Mouse (Mus musculus) activated CD4-positive, CD25-positive, alpha-beta regulatory T cell, adult 4 months (primary cell): ENCODE data around the gene Nos1ap. TPM values are rescaled to one million over a fixed set of nuclear protein-coding genes. Genes with fewer than 3 reads are reported as not detected.

Experiments
- ATAC-seq: one replicate; pipeline ENCODE4 v1.8.0; 2017
- polyA plus RNA-seq, 2 experiments: library from polyadenylated mRNA; unstranded; fragments of 100-300 nt; shearing (Covaris generic); gene quantifications; one replicate each; pipeline ENCODE4 v1.2.1; 2017

The Nos1ap gene
- polyA plus RNA-seq = not detected

DNA sequence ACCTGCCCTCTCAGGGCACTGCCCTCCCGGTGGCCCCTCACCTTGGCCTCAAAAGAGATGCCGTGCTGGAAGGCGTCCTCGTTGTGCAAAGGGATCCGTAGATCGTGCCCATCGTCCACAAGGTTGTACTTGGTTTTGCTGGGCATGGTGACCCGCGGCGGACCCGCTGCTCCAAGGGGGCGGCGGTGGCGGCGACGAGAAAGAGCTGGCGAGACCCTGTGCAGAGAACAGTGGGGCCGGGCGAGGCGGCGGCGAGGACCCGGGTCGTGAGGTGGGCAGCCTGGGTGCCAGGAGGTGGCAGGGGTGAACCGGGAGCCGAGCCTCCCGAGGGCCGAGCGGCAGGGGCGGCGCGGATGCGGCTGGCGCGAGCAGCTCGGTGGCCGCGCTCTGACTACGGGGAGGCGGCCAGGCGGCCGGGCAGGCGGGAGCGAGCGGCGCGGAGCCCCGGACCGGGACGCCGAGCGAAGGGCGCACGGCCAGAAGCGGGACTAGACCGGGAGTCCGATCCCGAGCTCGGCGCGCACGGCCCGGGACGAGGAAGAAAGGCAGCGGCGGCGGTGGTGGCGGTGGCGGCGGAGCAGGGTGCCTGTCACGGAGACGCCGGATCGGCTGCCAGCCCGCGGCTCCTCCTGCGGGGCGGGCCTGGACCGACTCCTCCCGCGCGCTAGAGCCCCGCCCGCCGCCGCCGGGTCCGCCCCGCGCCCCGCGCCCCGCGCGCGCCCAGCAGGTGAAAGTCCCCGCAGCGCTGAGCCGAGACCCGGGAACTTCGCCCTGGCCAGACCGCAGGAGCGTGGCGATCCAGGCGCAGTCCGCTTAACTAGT lies at the start of gene Nos1ap:
Nos1ap (minus strand) TSS at position 643 of the 822 bp plus-strand sequence.
- ATAC-seq = no peak

DNA sequence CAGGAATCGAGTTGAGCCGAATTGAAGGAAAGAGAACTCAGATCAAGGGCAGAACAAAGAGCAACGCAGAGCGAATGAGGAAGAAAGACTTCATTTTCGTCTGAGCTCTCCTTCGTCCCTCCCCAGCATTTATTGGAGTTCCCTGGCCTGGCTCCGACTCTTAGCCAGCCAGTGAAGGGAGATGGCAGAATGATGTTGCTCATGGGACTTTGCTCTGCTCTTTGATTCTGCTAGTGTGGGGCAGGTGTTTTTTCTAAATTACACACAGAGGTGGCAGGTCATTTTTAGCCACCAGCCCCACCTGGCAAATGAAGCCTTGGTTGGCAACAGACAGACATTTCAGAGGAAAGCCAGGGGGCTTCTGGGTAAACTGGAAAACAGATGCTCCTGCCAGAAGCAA lies 49.3 kb upstream of the Nos1ap start:
- ATAC-seq = no peak

DNA sequence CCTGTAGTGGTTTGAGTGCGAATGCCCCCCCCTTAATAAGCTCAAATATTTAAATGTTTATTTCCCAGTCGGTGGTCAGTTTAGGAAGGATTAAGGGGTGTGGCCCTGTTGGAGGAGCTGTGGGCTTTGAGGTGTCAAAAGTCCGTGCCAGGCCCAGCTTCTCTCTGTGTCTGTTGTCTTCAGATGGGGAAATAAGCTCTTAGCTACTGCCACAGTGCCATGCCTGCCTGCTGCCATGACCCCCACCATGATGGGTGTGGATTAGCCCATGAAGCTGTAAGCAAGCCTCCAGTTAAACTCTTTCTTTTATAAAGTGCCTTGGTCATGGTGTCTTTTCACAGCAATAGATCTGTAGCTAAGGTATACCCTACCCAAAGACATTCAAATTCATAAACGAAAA lies 43.2 kb upstream of the Nos1ap start:
- ATAC-seq = no peak

DNA sequence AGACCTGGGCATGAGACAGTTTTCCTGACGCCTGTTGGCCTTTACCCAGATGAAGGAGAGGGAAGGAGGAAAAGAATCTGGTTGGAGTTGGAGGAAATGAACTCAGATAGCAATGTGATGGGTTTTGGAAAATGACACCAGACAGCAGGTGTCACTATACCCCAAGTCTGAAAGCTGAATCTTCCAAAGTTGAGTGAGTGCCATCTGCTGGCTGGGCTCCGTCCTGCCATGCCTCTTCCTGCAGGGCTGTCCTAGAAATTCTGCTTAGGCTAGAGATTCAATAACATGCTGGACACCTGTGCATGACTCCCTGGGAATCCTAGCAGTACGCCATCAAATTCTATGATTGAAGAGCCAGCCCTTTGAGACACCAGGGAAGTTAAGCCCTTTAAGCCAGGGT lies 42.7 kb upstream of the Nos1ap start:
- peak; percentile 73 for ATAC-seq

DNA sequence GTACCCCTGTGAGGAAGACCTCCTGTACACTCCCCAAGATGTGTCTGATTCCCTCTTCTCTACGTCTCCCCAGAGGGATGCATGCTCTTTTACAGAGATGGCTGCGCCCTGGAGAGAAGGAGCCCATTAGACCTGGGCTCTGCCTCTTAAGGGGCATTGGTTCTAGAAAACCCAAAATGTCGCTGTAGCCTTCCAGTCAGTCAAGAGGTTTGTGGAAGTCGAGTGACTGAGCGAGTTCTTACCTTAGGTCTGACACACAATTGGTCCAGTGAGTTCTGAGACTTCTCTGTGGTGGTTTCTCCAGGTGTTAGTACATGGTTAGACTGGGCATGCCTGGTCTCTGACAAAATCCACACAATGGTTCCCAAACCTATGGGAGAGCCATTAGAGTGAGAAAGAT lies 41.9 kb upstream of the Nos1ap start:
- ATAC-seq = no peak

DNA sequence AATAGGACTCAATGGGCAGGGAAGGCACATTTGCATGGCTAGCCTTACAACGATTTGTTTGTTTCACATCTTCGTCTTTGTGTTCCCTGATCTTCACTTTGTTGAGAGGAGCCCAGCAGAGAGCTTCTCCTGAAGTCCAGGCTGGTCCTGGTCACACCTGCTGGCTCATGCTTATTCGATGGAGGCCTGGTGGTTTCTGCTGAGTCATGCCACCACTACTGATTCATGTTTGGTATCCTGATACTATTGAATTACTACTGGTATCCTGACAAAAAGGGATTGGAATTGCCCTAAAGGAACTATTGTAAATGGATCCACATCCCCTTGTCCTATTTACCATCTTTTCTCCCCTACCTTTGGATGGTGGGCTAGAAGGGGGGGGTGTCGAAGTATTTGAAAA lies 40.8 kb upstream of the Nos1ap start:
- ATAC-seq = no peak

DNA sequence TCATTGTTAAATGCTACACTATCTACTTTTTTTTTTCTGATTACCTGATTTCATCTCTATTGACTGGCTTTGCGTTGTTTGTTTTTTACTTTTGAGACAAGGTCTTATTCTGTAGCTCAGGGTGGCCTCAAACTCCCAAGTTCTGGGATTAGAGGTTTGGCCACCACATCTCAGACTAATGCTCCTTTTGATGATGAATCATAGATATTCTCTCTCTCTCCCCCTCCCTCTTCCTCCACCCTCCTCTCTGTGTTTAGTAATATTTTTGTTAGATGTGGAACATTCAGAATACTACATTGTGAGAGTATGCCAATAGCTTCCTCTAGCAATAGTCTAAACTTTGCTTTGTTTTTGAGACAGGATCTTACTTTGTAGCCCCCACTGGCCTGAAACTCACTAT lies 33.8 kb upstream of the Nos1ap start:
- no peak for ATAC-seq

DNA sequence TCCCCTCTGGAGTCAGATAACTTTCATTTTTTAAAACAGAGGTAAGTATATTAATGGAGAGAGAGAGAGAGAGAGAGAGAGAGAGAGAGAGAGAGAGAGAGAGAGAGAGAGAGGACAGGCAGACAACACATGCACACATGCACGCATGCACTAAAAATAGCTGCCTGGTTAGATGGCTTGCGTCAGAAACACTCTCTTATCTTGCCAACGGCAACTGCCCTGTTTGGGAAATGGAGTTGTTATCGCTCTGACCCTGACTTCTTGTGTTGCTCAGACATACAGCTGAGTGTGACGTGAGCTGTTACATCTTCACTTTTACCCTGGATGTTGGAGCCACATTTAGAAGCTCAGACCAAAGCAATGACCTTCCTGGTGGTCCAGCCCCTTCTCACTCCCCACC lies 33.3 kb upstream of the Nos1ap start:
- no peak for ATAC-seq

DNA sequence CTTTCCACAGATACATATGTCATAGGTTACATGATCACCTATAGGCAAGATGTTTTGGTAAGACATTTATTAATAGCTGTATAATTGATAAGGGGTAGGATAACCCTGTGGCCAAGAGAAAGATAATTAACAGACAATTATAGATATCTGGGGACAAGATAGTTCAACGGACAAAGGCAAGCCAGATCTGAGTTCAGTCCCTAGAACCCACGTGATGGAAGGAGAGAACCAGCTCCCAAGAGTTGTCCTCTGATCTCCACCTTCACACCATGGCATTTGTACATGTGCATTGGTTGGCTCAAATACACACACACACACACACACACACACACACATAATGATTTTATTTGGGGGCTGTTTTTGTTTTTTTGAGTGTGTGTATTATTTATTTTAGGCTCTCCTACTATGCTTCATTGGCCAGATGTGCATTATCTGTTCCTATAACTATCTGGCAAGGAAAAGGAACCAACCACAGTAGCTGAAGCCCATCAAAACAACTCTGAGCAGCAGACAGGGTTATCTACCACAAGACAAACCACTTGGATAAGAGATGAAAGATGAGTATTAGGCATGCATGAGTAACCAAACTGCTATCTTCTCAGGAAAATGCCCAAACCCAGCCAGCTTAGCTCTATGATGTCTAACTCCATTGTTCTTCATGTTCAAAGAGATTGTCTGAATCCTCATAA lies 30.2 kb upstream of the Nos1ap start:
- ATAC-seq = no peak

DNA sequence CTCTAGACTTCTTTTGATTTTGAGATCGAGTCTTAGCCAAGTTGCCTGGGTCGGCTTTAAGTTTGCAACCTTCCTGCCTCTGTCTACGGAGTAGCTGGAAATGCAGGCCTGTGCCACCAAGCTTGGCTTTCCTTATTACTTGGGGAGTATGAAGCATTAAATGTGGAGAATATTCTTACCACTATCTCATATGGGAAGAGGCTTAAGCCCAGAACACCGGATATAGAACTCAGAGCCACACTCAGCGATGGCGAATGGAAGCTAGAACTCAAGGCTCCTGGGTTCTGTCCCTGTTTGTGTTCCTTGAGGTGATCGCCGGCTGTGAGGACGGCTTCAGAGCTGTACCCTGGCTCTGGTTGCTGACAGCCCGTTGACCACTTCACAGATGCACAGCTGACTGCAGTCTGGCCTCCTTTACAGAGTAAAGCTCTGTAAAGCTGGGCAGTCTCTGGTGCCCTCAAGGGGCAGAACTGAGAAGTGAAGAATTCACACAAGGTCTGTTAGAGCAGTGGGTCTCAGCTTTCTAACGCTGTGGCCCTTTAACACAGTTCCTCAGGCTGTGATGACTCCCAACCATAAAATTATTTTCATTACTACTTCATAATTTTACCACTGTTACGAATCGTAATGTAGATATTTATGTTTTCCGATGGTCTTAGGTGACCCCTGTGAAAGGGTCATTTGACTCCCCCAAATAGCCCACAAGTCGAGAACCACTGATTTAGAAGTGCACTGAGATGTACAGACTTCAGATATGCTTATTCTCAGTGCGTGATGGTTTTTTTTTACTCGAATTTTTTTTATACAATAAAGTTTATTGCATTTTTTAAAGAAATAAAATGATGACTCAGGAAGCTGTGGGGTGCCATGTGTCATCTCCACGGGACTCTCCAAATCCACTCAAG lies 23.6 kb upstream of the Nos1ap start:
- no peak for ATAC-seq

DNA sequence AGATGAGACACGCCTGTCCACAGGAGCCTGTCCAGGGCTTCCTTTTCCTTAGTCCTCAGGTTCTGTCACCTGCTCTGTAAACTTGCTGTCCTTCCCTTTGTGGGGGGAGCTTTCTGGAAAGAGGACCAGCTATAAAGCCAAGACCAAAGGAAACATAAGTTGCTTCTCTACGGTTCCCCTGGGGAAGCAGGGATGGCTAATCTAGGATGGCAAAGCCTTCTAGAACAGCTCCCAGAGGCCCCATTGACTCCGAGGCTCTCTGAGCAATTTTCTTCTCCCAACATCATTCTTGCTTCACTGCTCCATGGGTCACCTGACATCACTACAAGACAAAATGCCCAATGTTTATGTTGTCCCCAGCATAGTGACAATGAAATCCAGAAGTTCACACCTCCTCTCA lies 22.0 kb upstream of the Nos1ap start:
- no peak for ATAC-seq

DNA sequence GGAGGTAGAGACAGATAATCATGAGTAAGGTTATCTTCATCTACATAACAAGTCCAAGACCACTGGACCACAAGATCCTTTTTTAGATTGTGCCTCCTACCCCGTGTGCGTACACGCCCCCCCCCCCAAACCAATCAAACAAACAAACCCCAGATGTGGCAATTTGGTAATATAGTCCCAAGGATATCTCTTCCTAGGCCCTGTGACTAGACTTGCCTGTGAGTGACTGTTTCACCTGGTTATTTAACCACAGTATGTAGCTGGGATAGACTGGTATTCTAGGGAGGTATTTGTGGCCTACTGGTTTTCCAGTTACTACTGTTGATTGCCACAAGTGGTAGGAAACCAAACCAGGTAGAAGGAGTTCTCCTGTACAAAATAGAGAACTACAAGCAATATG lies 21.0 kb upstream of the Nos1ap start:
- ATAC-seq = no peak

DNA sequence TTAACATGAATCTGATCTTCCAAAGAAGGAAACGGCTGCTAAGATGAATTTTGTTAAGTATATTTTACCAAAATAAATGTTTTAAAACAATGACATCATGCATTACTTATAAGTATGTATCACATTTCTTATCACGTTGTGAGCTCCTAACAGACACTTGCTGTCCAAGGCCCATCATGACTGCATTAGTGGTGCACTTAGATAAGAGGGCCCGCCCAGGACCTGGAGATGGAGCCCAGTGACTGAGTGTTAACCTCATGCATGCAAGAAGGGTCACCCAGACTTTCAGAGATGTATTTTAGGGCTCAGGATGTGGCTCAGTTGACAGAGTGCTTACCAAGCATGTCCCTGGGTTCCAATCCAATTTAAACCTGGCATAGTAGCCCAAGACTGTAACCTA lies 20.6 kb upstream of the Nos1ap start:
- ATAC-seq = no peak

DNA sequence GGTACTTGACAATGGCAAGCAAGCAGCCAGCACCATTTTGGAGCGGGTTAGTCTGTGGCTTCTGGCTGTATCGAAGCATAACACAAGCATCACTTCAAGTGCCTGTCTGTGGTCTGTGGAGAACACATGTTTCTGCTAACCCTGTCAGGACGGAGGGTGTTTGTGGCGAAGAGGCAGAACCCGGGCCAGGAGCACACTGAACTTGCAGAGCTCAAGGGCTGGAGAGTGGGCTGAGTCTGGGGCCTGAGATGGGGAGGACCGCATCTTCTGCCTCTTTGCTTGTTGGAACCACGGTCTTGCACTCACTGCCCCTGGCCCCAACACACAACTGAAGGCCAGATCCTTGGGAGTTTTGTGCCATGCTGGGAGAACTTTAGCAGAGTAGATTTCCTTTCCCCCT lies 20.2 kb upstream of the Nos1ap start:
- no peak for ATAC-seq

DNA sequence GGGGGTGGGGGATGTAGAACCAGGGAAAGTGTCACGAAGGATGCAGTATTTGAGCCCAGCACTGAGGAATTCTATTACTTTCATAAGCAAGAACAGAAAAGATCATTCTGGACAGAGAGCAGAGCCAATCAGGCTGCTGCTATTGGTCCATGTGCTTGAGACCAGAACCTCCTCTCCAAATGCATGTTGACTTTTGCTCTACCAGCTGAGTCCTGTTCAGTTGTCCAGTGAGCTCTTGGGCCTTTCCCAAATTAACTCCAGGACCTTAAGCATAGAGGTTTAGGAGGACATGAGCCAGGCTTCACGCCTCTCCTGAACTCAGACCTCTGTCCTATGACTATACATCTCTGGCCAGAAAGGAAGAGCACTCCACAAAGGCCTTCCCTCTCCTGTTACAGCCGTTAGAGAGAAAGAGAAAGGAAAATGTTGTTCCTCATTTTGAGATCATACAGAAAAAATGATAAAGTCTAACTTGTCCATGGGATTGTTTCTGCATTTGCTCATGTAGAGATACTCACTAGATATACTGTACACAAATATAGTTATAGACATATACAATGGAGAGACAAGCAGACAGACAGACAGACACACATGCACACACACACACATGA lies 18.9 kb upstream of the Nos1ap start:
- ATAC-seq = no peak

DNA sequence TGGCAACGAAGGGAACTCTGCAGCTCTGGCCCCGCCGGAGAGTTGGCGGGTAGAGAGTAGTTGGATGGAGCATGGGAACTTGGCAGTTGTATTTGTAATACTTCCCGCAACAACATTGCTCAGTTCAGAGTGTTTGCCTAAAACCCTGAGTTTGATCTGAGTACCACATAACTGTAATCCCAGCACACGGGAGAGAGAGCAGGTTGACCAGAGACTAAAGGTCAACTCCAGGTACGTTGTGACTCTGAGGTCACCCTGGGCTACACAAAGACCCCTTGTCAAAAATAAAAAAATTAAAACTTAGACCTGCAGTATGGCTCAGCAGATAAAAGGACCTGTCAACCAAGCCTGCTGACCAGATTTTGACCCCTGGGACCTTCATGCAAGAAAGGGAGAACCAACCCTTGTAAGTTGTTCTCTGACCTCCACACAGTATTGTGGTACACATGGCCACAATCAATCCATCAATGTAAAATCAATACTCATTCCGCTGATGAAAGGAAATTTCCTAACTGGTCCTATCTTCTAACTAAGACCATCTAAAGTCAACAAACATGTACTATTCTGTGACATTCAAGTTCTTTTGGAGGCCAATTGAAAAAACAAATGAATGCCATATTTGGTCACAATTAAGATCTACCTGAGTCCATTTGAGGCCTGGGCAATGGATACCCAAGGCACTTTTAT lies 17.7 kb upstream of the Nos1ap start:
- no peak for ATAC-seq

DNA sequence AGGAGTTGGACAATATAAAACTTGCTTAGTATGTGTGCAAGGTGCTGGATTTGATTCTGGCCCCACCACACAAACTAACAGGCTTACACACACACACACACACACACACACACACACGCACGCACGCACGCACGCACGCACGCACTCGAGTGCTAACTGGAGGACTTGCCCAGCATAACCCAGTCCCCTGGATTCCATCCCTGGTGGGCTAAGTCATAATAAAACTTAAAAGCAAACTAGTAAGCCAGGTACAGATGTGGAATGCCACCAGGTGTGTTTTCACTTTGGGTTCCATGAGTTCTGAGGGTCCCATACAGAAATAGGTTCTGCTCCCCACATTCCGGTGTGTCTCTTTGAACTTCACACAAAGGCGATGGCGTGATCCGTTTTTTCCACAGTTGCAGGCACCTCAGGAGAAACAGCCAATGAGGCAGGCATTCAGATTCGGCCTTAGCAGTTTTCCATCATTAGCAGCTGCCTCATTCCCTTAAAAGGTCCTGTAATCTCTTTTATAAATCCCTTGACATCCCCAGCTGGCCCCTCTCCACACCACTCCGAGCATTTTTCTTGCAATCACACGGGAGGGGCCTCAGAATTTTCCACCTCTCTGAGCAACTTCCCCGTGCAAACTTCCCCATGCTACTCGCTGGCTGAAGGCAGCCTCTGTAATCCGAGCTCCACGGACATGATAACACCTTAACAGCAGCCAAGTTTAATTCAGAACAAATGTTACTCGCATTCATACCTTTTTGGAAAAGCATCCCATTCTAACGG lies 15.8 kb upstream of the Nos1ap start:
- ATAC-seq = no peak

DNA sequence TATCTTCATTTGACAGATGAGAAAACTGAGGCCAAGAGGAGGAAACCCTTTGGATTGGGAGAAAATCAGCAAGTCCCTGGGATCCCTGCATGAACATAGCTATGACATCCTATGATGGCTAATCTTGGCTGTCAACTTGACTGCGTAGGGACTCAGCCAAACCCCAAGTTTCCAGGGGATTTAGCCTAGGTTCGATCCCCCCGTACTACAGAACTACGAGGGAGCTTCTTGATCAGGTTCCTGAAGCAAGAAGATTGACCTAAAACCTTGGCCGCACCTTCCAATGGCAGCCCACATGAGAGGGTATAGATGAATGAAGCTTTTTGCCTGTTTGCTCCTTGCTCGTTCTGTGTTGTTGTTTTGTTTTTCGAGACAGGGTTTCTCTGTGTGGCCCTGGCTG lies 4.9 kb upstream of the Nos1ap start:
- ATAC-seq = no peak

DNA sequence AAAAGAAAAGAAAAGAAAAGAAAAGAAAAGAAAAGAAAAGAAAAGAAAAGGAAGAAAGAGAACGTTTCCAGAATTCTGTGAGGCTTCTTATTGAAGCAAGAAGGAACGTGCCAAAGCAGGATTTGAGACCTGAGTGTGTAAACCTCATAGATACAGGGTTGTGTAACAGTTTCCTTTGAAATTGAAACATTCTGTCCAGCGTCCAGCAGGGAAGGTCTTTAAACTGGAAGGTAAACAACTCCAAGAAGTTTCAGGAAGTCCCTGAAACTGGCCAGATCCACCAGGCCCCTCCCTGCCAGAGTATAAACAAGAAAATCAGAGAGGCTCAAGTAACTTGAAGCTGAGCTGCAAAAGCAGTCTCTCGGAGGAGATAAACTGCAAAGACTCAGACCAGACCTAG lies 870 bp upstream of the Nos1ap start:
- ATAC-seq = no peak

DNA sequence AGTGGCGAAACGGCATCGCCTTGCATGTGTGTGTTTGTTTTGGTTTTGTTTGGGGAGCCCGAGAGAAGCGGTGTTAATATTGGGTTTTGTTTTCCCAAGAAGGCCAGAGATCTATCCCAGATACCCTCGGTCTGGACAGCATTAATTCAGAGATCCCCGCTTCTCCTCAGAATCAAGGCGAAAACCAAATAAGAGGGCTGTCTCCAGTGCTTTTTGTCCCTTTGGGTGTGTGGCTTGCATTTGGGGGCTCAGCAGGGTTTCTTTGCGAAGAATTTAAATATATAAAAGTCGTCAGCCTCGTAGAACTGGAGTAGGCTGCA lies 340 bp upstream of the Nos1ap start:
- no peak for ATAC-seq

DNA sequence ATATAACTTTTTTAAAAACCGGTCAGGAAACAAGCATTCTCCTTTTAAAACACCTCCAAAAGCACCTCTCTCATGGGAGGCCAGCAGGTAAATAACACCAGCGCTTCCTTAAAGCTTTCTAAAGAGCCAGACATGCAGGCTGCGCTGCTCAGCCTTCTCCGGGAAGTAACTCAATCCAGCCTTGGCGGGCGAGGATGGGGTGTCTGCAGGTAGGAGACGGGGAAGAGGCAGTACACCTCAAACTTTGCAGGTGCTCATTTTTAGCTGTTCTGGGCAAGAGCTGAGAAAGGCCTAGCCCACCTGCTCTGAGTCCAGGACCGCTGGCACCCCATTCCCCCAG lies 812 bp downstream of the Nos1ap start:
- ATAC-seq = no peak

DNA sequence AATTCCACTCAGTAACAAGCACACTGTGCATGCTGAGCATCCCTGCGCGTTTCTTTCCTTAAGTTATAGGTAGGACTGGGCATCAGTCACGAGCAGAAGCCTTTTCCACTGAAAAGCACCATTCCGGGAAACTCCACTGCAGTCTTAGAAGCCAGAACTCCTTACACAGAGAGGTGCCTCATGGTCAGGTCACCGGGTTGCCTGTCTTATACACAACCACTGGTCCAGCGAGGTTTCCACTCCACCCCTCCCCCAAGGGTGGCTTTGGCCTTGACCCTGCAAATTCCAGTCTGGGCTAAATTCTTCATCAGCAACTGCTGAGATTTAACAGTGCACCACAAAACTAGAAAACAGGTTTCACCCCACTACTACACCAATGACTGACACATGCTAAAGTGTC lies 1.3 kb downstream of the Nos1ap start:
- ATAC-seq = no peak
